Mouse (Mus musculus) urinary bladder, postnatal 10 days (tissue): Measurements from ENCODE around the gene Stag3.

ENCODE experiments used
- DNase-seq: peaks from one replicate; pipeline ENCODE4 v3.0.0; 2022; ENCODE audit warnings: low spot score

Gene Stag3

DNA sequence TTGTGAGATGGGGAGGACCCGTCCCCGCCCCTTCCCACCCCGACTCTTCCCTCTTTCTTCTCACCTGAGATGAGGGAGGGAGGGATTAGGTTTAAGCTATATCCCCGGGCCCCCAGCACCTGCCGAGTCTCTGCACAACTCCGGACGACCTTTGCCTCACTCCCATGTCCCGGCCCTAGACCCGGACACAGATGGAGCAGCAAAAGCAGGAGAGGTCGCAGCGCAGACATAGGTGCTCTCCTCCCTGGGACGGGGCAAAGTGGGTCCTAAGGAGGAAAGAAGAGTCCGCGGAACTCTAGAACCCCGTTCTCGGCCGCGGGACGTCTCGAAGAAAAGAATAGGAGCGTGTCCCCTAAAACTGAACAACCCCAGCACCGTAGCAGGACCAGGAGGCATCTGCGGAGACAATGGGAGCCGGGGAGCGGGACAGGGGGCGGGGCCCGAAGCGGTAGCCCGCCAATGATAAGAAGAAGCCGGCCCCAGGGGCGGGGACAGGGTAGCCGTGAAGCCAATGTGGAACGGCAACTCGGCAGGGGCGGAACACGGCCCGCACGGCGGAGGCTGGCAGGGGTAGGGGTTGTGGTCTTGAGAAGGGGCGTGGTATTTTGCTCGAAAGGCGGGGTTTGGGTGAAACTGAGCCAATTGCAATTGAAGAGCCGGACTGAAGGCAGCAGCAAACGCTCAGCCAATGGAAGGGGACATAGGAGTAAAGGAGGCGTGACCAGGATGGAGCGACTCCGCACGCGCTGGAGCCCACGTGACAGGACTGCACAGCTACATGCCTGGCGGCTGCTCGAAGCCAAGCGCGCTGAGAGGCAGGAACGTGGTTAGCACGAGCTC lies at the start of gene Stag3, which contains the start of the genes Gm43720 and Gpc2:
TSS of gene Stag3 (plus strand) at position 656 of the 840 bp plus-strand sequence.
TSS of gene Gm43720 (minus strand) at position 374 of the 840 bp plus-strand sequence.
TSS of gene Gpc2 (minus strand) at position 421 of the 840 bp plus-strand sequence.
- DNase-seq = no peak

GRCm38 (mm10) chr5:138233778-138234177 lies 46.3 kb upstream of the Stag3 start:
- no peak for DNase-seq

DNA sequence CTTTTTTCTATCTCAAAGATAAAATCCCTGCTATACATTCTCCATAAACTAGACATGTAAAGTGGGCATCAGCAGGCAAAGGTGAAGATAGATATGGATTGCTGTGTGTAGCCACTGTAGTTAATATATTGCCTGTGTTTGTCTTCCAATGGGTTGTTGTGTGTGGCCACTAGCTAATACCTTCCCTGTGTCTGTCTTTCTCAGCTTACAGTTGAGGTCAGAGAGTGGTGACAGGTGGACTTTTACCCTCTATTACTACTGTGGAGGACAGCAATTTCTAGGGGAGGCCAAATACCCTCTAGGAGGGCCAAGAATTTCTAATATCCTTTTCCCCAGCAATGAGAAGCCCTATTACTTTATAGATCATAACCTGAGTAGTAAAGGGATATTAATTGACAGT lies 45.8 kb upstream of the Stag3 start:
- DNase-seq = no peak

GRCm38 (mm10) chr5:138241511-138241910 lies 38.5 kb upstream of the Stag3 start:
- DNase-seq = no peak

DNA sequence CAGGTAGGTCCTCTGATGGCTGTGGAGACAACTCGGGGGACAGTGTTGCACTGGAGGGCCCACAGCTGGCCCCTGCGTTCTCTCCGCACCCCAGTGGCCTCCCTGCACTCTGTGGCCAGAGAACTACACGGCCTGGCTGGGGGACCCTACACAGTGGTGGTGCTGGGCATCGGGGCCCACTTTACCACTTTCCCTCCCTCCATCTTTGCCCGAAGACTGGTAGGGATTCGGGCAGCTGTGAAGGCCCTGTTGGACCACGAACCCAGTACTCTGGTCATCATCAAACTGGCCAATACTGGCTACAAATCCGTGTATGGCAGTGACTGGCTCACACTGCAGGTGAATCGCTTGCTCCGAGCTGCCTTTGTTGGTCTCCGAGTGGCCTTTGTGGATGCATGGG lies 28.9 kb upstream of the Stag3 start:
- DNase-seq = no peak

GRCm38 (mm10) chr5:138253061-138253460 lies 27.0 kb upstream of the Stag3 start:
- no peak for DNase-seq

- DNase-seq = peak; percentile 64
These were observed 24.5 kb upstream of the Stag3 start, which contains the start of gene Lamtor4 for GRCm38 (mm10) chr5:138255353-138256093. Lamtor4 (plus strand) TSS chr5:138255482.

DNA sequence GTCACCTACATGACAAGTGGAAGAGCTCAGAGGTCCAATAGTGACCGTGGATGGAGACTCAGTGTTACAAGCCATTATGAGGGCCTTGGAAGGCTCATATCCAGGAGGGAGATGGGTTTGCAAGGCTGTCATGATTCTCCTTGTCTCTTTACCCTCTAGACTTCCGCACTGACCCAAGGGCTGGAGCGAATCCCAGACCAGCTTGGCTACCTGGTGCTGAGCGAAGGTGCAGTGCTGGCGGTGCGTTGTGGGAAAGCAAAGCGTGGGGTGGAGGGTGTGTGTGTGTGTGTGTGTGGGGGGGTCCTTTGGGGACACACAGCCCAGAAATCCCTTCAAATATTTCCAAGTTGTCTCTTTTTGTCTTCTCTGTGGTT lies 24.0 kb upstream of the Stag3 start:
- DNase-seq = no peak

- DNase-seq = no peak
These were observed 23.0 kb upstream of the Stag3 start for GRCm38 (mm10) chr5:138256966-138257584.

DNA sequence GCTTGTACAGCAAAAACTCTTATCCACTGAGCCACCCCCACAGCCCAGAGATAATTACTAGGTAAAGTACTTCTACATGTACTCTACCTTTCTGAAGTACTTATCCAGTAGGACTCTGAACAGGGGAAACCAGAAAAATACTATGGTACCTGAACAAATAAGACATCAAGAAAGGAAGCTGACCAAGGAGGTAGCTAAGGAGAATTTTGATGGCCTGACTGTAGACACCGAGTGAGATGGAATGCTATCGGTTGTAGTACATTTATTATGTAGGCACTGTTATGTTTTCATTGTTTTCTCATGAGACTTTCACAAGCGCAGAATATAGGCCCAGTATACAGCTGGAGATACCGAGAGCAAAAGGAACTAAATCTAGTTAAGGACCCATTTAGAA lies 22.5 kb upstream of the Stag3 start:
- DNase-seq = no peak

- DNase-seq = no peak
These were observed 22.0 kb upstream of the Stag3 start for GRCm38 (mm10) chr5:138258078-138258477.

DNA sequence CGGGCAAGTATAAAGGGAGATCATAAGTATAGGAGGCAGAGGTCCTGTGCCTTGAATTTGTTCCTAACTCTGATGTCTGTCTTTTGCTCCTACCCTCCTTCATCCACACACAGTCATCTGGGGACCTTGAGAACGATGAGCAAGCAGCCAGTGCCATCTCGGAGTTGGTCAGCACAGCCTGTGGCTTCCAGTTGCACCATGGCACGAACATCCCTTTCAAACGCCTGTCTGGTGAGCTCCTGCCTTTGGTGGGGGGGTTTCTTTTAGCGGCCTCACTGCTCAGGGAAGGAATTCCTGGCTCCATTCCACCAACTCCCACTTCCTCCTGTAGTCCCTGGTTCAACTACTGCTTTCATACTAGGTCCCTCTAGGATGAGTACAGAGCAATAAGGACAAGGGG lies 21.5 kb upstream of the Stag3 start:
- no peak for DNase-seq

DNA sequence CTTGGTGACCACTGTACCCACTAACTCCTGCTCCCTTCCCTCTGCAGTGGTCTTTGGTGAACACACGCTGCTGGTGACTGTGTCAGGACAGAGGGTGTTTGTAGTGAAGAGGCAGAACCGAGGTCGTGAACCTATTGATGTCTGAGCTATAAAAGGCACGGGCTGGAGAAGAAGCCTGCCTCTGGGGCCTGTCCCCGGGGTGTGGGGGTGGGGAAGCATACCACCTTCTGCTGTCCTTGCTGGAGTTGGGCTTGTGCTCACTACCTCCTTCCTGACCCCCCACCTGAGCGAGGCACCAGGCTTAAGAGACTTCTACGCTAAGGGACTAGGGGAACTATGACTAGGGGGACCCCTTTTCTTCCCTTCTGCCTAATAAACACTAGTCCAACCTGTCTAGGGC lies 21.0 kb upstream of the Stag3 start:
- no peak for DNase-seq

- DNase-seq = no peak
These were observed 20.0 kb upstream of the Stag3 start for GRCm38 (mm10) chr5:138260051-138260450.

DNA sequence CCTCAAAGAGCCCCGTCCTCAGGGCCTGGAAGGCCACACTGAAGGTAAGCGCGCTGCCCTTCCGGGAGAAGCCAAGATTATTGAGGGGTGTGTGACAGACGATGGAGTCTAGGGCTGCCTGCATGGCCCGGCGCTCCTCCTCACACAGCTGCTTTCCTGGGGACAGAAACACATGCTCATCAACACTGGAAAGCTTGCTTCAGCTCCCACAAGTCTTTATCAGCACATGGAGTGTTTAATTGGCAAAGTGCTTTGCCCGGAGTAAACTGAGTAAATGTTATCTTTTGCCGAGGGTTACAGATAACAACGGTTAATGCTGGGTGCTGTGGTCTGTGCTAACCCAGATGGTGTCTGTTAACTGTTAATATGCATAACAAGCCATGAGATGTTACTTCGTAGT lies 19.2 kb upstream of the Stag3 start:
- DNase-seq = no peak

GRCm38 (mm10) chr5:138262001-138262400 lies 18.0 kb upstream of the Stag3 start:
- no peak for DNase-seq

GRCm38 (mm10) chr5:138262582-138263240 lies 17.3 kb upstream of the Stag3 start:
- DNase-seq = no peak

GRCm38 (mm10) chr5:138263260-138264206 lies 16.5 kb upstream of the Stag3 start, which contains the start of gene BC037034:
BC037034 (minus strand) TSS chr5:138264033.
- peak; percentile 58 for DNase-seq

GRCm38 (mm10) chr5:138264207-138264578 lies 15.8 kb upstream of the Stag3 start:
- DNase-seq = no peak

- no peak for DNase-seq
These were observed 14.3 kb upstream of the Stag3 start for GRCm38 (mm10) chr5:138265712-138266111.

GRCm38 (mm10) chr5:138267114-138267513 lies 12.9 kb upstream of the Stag3 start:
- DNase-seq = no peak
